Mouse (Mus musculus) central nervous system, embryonic 11.5 days (tissue): ENCODE data around the gene Mitf. TPM values are rescaled to one million over a fixed set of nuclear protein-coding genes. Genes with fewer than 3 reads are reported as not detected.

Source experiments
- polyA plus RNA-seq: library from polyadenylated mRNA; depleted of rRNA; stranded (reverse); fragments of >200 nt; gene quantifications from 2 replicates; pipeline ENCODE4 v1.2.3, GENCODE M21; 2012; rRNA removed

The Mitf gene
- 1.6 and 2.1 TPM in 2 replicates for polyA plus RNA-seq

DNA sequence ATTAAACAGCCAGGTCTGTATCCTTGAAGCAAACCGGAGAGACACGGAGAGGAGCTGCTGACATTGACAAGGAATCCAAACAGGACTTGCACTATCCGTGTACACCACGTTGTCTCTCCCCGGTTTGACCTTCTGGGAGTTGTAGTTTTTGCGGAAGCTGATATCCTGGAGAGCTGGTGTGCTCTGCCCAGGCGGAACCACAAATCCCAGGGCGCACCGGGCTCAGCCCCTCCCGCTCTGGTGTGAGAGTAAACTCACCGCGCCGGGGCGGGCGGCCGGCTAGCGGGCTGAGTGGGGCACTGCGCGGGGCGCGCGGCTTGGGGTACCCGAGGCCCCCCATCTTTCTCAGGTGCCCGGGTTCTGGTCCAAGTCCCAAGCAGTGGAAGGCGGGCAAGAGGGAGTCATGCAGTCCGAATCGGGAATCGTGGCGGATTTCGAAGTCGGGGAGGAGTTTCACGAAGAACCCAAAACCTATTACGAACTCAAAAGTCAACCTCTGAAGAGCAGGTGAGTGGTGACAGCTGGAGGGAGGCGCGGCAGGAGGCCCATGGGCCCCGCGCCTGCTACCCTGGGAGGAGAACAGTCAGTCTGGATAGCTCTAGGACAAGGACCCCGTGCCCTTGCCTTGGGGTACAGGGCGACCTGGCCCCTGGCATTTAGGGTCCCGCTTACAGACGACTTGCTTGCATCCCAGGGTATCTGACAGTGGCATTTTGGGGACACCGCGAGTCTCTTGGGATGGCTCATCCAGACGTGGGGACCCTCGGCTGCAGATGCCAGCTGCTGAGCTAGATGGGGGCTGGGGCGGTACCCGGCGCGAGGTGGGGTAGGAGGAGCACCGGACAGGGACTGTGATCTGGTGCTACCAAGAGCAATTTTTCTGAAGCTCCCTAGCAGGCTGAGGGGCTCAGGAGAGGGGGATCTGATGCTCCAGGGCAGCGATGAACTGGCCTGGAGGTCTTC lies at the start of gene Mitf:
Gene Mitf (plus strand): TSS at position 272 of the 963 bp plus-strand sequence.

Other genes with a start within 250 kb of the Mitf start
- 24.4 and 28.9 TPM in 2 replicates for gene Frmd4b, start 189.5 kb upstream of the Mitf start, polyA plus RNA-seq